Mouse (Mus musculus) liver, embryonic 14.5 days (tissue): Measurements from ENCODE around the gene Zfp758.
A peak's percentile ranks its signal among the peaks of the same experiment; 100 is the strongest.

Experiments used
- CTCF ChIP-seq: IDR thresholded peaks from 2 replicates; pipeline ENCODE4 v1.5.1; 2016; ENCODE audit warnings: antibody characterized with exemption, low read depth, control low read depth
- EP300 ChIP-seq: IDR thresholded peaks from 2 replicates; pipeline ENCODE4 v1.6.1; 2016; ENCODE audit warnings: antibody characterized with exemption, low read depth

DNA sequence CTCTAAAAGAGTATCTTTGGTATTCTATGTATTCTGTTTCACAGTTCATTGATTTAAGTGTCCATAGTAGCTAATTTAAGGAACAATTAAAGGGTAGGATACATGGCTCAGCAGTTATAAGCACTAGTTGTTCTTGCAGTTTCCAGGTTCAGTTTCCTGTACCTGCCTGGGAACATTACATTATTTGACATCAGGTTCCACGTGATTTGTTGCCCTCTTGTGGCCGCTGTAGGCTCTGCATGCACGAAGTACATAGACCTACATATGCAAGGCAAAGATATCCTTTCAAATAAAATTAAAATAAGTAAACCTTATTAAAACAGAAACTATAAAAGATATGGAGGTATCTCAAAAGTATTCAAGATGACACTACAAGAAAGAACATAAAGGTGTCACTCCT lies 56.3 kb downstream of the Zfp758 start:
- TF ChIP-seq CTCF (peak; percentile 77), EP300 (no peak)
